Mouse (Mus musculus): ENCODE measurements around the gene Cntn5.

The Cntn5 gene

DNA sequence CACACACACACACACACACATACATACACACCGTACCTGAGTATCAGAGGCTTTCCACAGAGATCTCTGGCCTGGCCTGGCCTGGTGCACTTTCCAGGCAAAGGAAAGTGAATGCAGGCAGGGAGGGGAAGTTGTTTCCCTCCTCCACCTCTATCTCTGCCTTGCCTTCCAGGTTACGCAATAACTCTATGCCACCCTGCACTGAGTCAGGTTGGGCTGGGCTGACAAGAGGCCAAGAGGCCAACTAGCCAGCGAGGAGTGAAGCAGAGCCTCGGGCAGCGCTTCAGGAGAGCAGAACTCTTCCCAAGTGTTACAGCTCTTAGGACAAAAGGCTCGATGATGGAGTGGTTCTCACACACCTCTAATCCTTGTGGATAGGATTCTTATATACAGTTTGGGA is 1018.4 kb downstream of the Cntn5 start:
- no peak for DNase-seq

DNA sequence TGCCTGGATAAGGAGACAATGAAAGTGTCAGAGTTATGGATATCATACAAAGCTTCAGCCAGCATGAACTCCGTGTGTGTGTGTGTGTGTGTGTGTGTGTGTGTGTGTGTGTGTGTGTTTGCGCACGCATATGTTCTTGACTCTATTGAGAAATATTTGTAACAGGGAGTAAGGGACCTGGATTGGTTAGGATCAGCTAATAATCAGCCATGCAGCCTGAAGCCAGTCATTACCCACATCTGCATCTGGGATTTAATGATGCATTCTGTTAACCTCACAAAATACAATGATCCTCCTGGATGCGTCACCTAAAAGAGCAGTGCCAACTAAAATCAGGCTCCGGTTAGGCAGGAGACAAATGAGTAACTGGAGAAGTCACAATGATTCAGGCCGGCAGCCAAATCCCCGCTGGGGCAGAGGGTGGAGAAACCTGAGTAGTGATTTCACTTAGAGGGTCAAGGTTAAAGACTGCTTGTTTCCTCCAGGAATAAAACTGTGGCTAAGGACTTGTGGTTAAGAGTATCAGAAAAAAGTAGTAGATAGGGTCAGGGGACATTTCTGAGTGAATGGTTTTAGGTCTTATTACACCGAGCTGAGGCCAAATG is 1021.7 kb downstream of the Cntn5 start:
- DNase-seq, result peak; percentile 46 to 48

GRCm38 (mm10) chr9:9872112-9873035 is 1032.2 kb downstream of the Cntn5 start:
- DNase-seq, result no peak

DNA sequence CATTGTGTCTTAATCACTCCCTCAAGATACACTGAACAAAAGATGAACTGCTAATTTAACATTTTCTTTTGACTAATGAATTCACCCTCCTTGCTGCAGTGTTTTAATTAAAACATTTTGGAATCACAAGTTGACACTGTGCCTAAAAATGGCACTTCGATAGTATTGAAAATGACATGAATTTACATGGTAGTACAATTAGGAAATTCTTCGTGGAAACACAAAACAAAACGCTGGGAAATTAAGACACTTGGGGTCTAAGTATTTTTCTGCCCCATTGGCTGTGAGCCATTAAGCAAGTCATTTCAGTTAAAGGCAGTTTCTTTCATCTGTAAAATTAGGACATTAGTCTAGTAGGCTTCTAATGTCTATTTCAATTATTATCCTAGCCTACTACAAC is 1043.9 kb downstream of the Cntn5 start:
- no peak for DNase-seq

- DNase-seq, result no peak
Observed at GRCm38 (mm10) chr9:9859323-9859722, 1045.3 kb downstream of the Cntn5 start.

- DNase-seq, result no peak
Observed at GRCm38 (mm10) chr9:9854791-9855190, 1049.8 kb downstream of the Cntn5 start.

- DNase-seq, result no peak
Observed at GRCm38 (mm10) chr9:9830231-9830630, 1074.3 kb downstream of the Cntn5 start.

GRCm38 (mm10) chr9:9819963-9820362 is 1084.6 kb downstream of the Cntn5 start:
- DNase-seq, result no peak

DNA sequence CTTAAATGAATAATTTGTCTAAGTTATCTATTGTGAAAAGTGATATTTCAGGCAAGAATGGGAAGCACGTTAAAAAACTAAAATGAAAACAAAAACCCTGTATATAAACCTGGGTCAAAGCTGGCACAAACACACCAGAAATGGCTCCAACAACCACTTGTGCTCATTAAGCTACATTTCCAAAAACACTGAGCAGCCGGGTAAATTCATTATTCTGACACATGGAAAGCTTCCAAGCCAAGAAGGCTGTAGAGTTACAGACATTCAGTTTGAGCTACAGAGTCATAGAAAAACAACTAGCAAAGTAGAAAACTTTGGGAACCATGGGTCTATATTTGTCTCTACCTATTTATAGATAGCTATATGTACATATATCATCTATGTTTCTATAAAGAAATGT is 1087.1 kb downstream of the Cntn5 start:
- no peak for DNase-seq

DNA sequence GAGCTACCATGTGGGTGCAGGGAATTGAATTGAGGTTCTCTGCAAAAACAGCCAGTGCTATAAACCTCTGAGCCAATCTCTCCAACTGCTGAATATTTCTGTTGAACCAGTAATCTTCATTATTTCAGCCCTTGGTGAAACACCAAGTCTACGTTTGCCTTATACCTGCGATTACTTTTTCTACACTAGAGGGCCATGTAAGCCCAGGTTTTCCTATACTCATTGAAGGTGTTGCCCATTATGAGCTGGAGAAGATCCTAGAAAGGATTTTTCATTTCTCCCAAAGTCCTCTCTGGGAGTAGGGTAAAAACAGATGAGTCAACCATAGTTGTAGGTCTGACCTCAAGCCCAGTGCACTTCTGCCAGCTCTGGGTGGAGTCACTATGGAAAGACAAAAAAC is 1105.0 kb downstream of the Cntn5 start:
- no peak for DNase-seq

DNA sequence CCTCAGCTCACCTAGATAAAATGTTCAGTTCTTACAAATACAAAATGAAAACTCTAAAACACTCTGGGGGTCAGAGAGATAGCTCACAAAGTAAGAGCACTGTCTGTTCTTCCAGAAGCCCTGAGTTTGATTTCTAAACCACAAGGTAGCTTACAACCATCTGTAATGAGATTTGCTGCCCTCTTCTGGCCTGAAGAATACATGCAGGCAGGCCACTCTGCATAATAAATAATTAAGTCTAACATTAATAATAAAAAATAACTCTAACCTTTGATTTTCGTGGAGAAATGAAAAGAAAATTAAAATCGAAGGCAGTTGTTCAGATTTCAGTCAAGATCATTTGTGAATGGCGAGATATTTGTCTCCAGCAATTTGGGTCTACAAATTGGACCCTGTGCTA is 1120.9 kb downstream of the Cntn5 start:
- no peak for DNase-seq

GRCm38 (mm10) chr9:9781157-9781884 is 1123.3 kb downstream of the Cntn5 start:
- no peak for DNase-seq

- no peak for DNase-seq
Observed at GRCm38 (mm10) chr9:9779646-9780045, 1124.9 kb downstream of the Cntn5 start.

DNA sequence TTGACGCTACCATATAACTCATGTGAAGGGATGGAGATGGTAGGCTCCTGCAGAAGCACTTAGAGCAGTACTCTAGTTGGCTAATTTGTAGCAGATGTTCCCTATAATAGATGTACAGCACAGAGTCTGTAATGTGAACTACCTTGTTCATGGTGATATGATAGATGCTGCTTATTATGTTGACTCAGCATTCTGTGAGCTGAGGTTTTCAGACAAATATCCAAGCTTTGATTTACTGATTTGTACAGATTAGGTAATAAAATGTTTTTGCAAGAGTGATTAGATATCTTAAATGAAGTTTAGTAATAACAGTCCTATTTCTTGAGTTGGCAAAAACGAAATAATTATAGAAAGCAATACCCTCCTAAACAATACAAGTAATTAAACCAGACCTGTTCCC is 1133.8 kb downstream of the Cntn5 start:
- no peak for DNase-seq

DNA sequence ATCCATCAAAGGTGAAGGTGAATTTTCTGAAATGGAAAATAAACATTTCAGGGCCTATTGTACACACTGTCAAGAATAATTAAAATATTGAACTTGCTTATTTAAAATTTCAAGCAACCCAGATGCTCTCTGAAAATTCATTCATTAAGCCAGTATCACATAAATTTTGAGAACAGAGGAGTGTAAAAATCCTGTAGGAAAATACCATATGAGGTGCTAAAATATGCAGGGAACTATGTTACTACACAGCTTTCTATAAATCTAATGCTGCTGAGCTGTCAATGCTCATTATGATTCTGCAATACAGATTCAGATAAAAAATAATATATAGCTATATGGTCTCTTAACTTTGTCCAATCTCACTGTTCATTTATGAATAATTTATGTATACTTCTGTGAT is 1134.9 kb downstream of the Cntn5 start:
- DNase-seq, result no peak

DNA sequence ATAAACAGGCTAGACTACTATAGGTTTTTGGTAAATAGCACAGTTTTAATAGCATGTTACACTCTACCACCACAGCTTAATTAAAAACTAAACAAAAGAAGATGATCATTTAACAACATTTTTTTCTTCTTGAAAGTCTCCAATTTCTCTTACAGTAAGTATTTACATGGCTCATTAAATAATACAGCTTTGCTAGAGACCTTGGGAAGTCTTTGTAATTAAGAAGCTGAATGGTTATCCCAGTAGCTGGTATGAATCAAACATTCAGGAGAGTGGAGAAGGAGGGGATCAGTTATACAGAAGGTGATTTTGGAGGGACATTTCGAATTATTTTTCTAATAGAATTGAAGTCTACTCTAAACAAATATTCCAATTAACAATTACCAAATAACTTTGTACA is 1186.4 kb downstream of the Cntn5 start:
- no peak for DNase-seq

- DNase-seq, result no peak
Observed at GRCm38 (mm10) chr9:9708671-9709070, 1195.9 kb downstream of the Cntn5 start.

DNA sequence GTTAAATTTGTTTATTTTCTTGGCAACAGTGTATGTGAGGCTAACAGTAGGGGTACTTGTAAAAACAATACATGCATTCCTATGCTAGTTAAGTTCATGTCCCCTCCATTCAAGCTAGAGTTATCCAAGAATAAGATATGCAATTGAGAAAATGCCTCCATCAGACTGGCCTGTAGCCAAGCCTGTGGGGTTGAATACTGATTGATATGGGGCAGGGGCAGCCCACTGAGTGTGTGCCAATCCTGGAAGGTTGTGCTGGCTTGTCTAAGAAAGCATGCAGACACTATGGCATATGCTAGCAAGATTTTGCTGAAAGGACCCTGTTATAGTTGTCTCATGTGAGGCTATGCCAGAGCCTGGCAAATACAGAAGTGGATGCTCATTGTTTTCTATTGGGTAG is 1196.8 kb downstream of the Cntn5 start:
- no peak for DNase-seq

DNA sequence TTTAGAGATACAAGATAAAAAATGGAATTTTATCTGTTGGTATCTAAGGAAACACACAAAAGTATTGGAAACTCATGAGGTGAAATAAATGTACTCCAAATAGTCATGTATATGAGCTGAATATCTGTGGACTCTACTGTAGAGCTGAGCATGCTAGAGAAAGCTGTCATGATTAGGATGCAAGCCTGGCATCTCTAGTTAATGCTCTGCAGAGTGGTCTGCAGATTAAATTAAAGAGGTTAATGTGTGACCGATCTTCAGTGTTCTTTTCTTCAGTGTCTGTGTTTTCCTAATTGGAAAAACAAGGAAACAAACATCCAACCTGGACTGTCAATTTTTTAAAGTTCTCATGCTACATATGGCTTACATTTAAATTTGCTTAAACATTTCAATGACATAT is 1199.4 kb downstream of the Cntn5 start:
- no peak for DNase-seq

DNA sequence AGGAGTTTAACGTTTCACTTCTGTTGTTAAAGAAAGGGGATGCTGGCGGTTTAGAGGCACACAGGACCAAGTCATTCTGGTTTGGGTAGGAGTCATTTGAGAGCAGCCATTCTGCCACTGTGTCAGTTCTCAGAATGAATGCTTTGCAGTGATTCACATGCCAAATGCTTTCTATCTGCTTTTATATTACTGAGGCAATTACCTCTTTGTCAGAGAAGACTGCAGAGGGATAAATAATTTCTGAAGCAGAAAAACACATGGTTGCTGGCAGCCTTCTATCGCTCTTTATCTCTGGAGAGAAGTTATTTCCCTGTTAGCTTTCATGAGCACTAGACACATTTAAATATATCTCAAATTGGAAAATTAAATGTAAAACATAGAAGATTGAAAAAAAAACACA is 1207.9 kb downstream of the Cntn5 start:
- DNase-seq, result no peak

DNA sequence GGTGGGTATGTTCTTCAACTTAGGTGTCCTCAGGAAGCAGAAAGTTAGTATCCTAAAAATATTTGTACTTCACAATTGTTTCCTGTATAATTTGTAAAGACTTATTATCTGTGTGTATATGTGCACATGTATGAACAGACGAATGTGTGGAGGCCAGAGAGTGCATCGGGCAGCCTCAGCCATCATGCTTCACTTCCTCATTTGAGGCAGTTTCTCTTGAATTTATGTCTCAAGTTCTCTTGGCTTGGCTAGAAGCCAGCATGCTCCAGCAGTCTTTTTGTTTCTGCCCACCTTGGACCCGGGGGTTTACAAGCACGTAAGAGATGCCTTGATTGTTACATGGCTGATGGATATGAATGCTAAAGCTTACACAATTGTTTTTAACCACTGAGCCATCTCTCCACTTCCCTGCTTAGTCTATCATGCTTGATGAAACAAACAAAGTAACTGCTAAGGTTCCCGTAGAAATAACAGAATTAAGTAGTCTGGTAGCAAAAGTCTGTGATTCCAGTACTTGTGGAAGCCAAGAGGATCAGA is 1222.2 kb downstream of the Cntn5 start:
- no peak for DNase-seq

- DNase-seq, result no peak
Observed at GRCm38 (mm10) chr9:9676078-9676477, 1228.5 kb downstream of the Cntn5 start.

- no peak for DNase-seq
Observed at GRCm38 (mm10) chr9:9674531-9674930, 1230.0 kb downstream of the Cntn5 start.
